Mouse (Mus musculus) heart, adult 2 months (tissue): Measurements from ENCODE around the gene Pdcd7. TPM values are rescaled to one million over a fixed set of nuclear protein-coding genes. Genes with fewer than 3 reads are reported as not detected.

Experiments
- DNase-seq, 2 experiments: peaks; one replicate each; pipeline ENCODE4 v3.0.0; 2021
- H3K27ac ChIP-seq: fragments of 200-600 bp; 2 replicates; pipeline ENCODE4 v1.8.1; 2022
- H3K27me3 ChIP-seq: fragments of 200-500 bp; 2 replicates; pipeline ENCODE4 v1.6.1; 2012; ENCODE audit warnings: mild to moderate bottlenecking, low read length, inconsistent platforms, mixed read lengths; ENCODE audit not compliant: control insufficient read depth, insufficient read depth
- H3K36me3 ChIP-seq: fragments of 200-500 bp; 2 replicates; pipeline ENCODE4 v1.6.1; 2012; ENCODE audit warnings: low read length, inconsistent platforms; ENCODE audit not compliant: control insufficient read depth, insufficient read depth
- H3K4me1 ChIP-seq: fragments of 200-500 bp; 2 replicates; pipeline ENCODE4 v1.6.1; 2011; ENCODE audit warnings: low read length; ENCODE audit not compliant: control insufficient read depth, insufficient read depth
- H3K4me3 ChIP-seq: fragments of 200-600 bp; 2 replicates; pipeline ENCODE4 v1.8.1; 2022
- H3K79me2 ChIP-seq: fragments of 200-500 bp; replicated peaks from 2 replicates; pipeline ENCODE4 v1.6.1; 2012; ENCODE audit warnings: mild to moderate bottlenecking, inconsistent platforms, low read length, moderate library complexity, mixed read lengths; ENCODE audit not compliant: control insufficient read depth, insufficient read depth
- H3K9ac ChIP-seq: fragments of 200-500 bp; 2 replicates; pipeline ENCODE4 v1.6.1; 2012; ENCODE audit warnings: low read depth, mild to moderate bottlenecking, control low read depth, inconsistent platforms, low read length, mixed read lengths
- CTCF ChIP-seq: fragments of 200-600 bp; IDR thresholded peaks from 2 replicates; pipeline ENCODE4 v1.8.1; 2022; ENCODE audit warnings: antibody characterized with exemption, mild to moderate bottlenecking, moderate library complexity
- EP300 ChIP-seq: fragments of 200-500 bp; IDR thresholded peaks from 2 replicates; pipeline ENCODE4 v1.6.1; 2011; ENCODE audit warnings: low read depth, low read length, control low read depth; ENCODE audit not compliant: insufficient read depth
- POLR2A ChIP-seq: fragments of 200-500 bp; IDR thresholded peaks from 2 replicates; pipeline ENCODE4 v1.6.1; 2011; ENCODE audit warnings: mild to moderate bottlenecking, low read depth, low read length, control low read depth; ENCODE audit not compliant: insufficient read depth
- WGBS: fragments of 180-500 bp; shearing (Covaris S2); methylation state at CpG from one replicate; pipeline ENCODE4 v1.1.7; 2018; 5-methylcytosine and 5-hydroxymethylcytosine counted together
- intact Hi-C: fragments of 180-260 bp; cut with DNase I; formaldehyde crosslinking; loops from one replicate; pipeline ENCODE4 v1.15.1; 2025
- polyA plus RNA-seq: library from polyadenylated mRNA; depleted of rRNA; stranded (reverse); fragments of >200 nt; gene quantifications from 2 replicates; pipeline ENCODE4 v1.2.3, GENCODE M21; 2012
- total RNA-seq, 2 experiments: library from RNA; stranded (reverse); gene quantifications; 2 replicates each; pipeline ENCODE4 v1.2.3; 2021

Gene Pdcd7
- total and polyA plus RNA-seq, 3 experiments: 6.6 to 13.9 (median 13.6) TPM

- H3K27me3 ChIP-seq: no peaks in the 10 kb centered on the region
- intact Hi-C loops: no loop called here
- H3K27ac ChIP-seq: peak overlapping the region; percentile 47; the same call in 1 of the 2 replicates
- peaks cover 6% of the 10 kb centered on the region for H3K4me1 ChIP-seq
- TF ChIP-seq EP300: no peak
- TF ChIP-seq POLR2A: no peak
- no peak for TF ChIP-seq CTCF
- H3K79me2 ChIP-seq: no peaks in the 10 kb centered on the region
- H3K4me3 ChIP-seq: no peak overlapping the region
- 29% methylated on average over 3 of the region's 3 CpGs for WGBS
- H3K36me3 ChIP-seq: no peaks in the 10 kb centered on the region
- H3K9ac ChIP-seq: no peak overlapping the region
- peak in 1 of 2 experiments; percentile 56 for DNase-seq
These were observed 38.4 kb downstream of the Pdcd7 start for GRCm38 (mm10) chr9:65384276-65384675.

- Histone ChIP-seq H3K9ac (no peak overlapping the region), H3K36me3 (no peaks in the 10 kb centered on the region), H3K27me3 (peaks cover 3% of the 10 kb centered on the region; the same call in 1 of the 2 replicates), H3K79me2 (no peaks in the 10 kb centered on the region), H3K4me1 (peaks cover 7% of the 10 kb centered on the region), H3K27ac (no peak overlapping the region), H3K4me3 (no peak overlapping the region)
- intact Hi-C loops: no loop called here
- WGBS: 58% methylated on average over 8 of the region's 8 CpGs
- no peak for DNase-seq
- TF ChIP-seq EP300 (no peak), CTCF (0 out of 2 replicates have a peak, but pooled peaks have one; percentile 16), POLR2A (no peak)
These were observed 40.7 kb downstream of the Pdcd7 start for GRCm38 (mm10) chr9:65386373-65387140.

- WGBS: 14% methylated on average over 96 of the region's 96 CpGs
- Histone ChIP-seq H3K9ac (peak overlapping the region; percentile 82), H3K4me3 (peak overlapping the region; percentile 50), H3K79me2 (no peaks in the 10 kb centered on the region), H3K4me1 (peaks cover 11% of the 10 kb centered on the region), H3K27ac (peak overlapping the region; percentile 74), H3K27me3 (peaks cover 3% of the 10 kb centered on the region; the same call in 1 of the 2 replicates), H3K36me3 (no peaks in the 10 kb centered on the region)
- peak in 1 of 2 experiments; percentile 57 for DNase-seq
- intact Hi-C loops: no loop called here
- no peak for TF ChIP-seq CTCF
- TF ChIP-seq EP300: no peak
- TF ChIP-seq POLR2A: no peak
These were observed 45.1 kb downstream of the Pdcd7 start for GRCm38 (mm10) chr9:65390752-65391612.

GRCm38 (mm10) chr9:65391613-65391964, 45.7 kb downstream of the Pdcd7 start, which contains the start of gene Kbtbd13:
TSS of gene Kbtbd13 (minus strand) at chr9:65391652.
- no peaks in the 10 kb centered on the region for H3K79me2 ChIP-seq
- WGBS: 23% methylated on average over 8 of the region's 8 CpGs
- intact Hi-C loops: no loop called here
- peak within 1 kb of the TSS; percentile 82 for H3K9ac ChIP-seq
- H3K36me3 ChIP-seq: no peaks in the 10 kb centered on the region
- H3K4me3 ChIP-seq: peak within 1 kb of the TSS; percentile 50
- peaks cover 11% of the 10 kb centered on the region for H3K4me1 ChIP-seq
- DNase-seq: peak in 1 of 2 experiments; percentile 57
- H3K27ac ChIP-seq: peak within 1 kb of the TSS; percentile 74
- H3K27me3 ChIP-seq: peaks cover 3% of the 10 kb centered on the region; the same call in 1 of the 2 replicates
- TF ChIP-seq CTCF: no peak
- TF ChIP-seq EP300: 0 out of 2 replicates have a peak, but pooled peaks have one; percentile 55
- no peak for TF ChIP-seq POLR2A

- H3K79me2 ChIP-seq: no peaks in the 10 kb centered on the region
- H3K9ac ChIP-seq: no peak overlapping the region
- peak; percentile 64 to 82 for DNase-seq
- H3K4me3 ChIP-seq: no peak overlapping the region
- peaks cover 3% of the 10 kb centered on the region; the same call in 1 of the 2 replicates for H3K27me3 ChIP-seq
- H3K4me1 ChIP-seq: peaks cover 11% of the 10 kb centered on the region
- WGBS: 27% methylated on average over 6 of the region's 6 CpGs
- TF ChIP-seq EP300: peak; percentile 34; the same call in 1 of the 2 replicates
- peak; percentile 89 for TF ChIP-seq CTCF
- TF ChIP-seq POLR2A: no peak
- H3K36me3 ChIP-seq: no peaks in the 10 kb centered on the region
- intact Hi-C loops: loop anchor here (1.0 kb wide), 1 partner anchor 40 kb away; no protein-coding TSS in a partner anchor
- peak overlapping the region; percentile 40 for H3K27ac ChIP-seq
These were observed 46.9 kb downstream of the Pdcd7 start for GRCm38 (mm10) chr9:65392638-65393364.
